Mouse (Mus musculus) MEL (cell line): ENCODE measurements around the gene Itgb2. TPM values are rescaled to one million over a fixed set of nuclear protein-coding genes. Genes with fewer than 3 reads are reported as not detected.
A peak's percentile ranks its signal among the peaks of the same experiment; 100 is the strongest.

ENCODE experiments used
- DNase-seq: peaks from one replicate; pipeline ENCODE4 v3.0.0; 2011; ENCODE audit warnings: low read depth, low spot score
- H3K27ac ChIP-seq: 2 replicates; pipeline ENCODE4 v1.5.1; 2012; ENCODE audit warnings: low read depth, mild to moderate bottlenecking, control low read depth, low read length, moderate library complexity; ENCODE audit not compliant: control insufficient read depth
- H3K27me3 ChIP-seq, 2 experiments: fragments of 150-350 bp in 1 of 2; sonication (generic) in 1 of 2; 2 replicates each; pipeline ENCODE4 v1.6.1; 2012; ENCODE audit warnings: low read length in 2 of 2, mild to moderate bottlenecking in 2 of 2, improper control_type of control experiment in 1 of 2, moderate library complexity in 1 of 2; ENCODE audit not compliant: insufficient read depth in 2 of 2, control insufficient read depth in 1 of 2
- H3K36me3 ChIP-seq, 2 experiments: 2 replicates each; pipeline ENCODE4 v1.6.1; 2012 to 2014; ENCODE audit warnings: low read length in 2 of 2, improper control_type of control experiment in 1 of 2, inconsistent platforms in 1 of 2, mild to moderate bottlenecking in 1 of 2; ENCODE audit not compliant: insufficient read depth in 2 of 2, control insufficient read depth in 1 of 2
- H3K4me1 ChIP-seq, 2 experiments: fragments of 150-350 bp in 1 of 2; sonication (generic) in 1 of 2; 2 replicates each; pipeline ENCODE4 v1.6.1; 2012; ENCODE audit warnings: low read length in 2 of 2, improper control_type of control experiment in 1 of 2, mild to moderate bottlenecking in 1 of 2; ENCODE audit not compliant: insufficient read depth in 2 of 2, control insufficient read depth in 1 of 2
- H3K4me3 ChIP-seq, 2 experiments: fragments of 150-350 bp in 1 of 2; sonication (generic) in 1 of 2; 2 replicates each; pipeline ENCODE4 v1.5.1; 2012; ENCODE audit warnings: low read depth in 2 of 2, low read length in 2 of 2, mild to moderate bottlenecking in 2 of 2, moderate library complexity in 2 of 2, control low read depth in 1 of 2, improper control_type of control experiment in 1 of 2; ENCODE audit not compliant: control insufficient read depth in 1 of 2, insufficient read depth in 1 of 2
- H3K79me2 ChIP-seq: 2 replicates; pipeline ENCODE4 v1.6.1; 2012; ENCODE audit warnings: mild to moderate bottlenecking, low read length, moderate library complexity; ENCODE audit not compliant: control insufficient read depth, poor library complexity, insufficient read depth
- H3K9ac ChIP-seq: 2 replicates; pipeline ENCODE4 v1.6.1; 2012; ENCODE audit warnings: low read depth, mild to moderate bottlenecking, control low read depth, low read length, moderate library complexity; ENCODE audit not compliant: control insufficient read depth, poor library complexity, severe bottlenecking
- H3K9me3 ChIP-seq: fragments of 150-350 bp; sonication (generic); replicated peaks from 2 replicates; pipeline ENCODE4 v1.6.1; 2012; ENCODE audit warnings: mild to moderate bottlenecking, low read length, improper control_type of control experiment, moderate library complexity; ENCODE audit not compliant: insufficient read depth
- BHLHE40 ChIP-seq: IDR thresholded peaks from 2 replicates; pipeline ENCODE4 v1.6.1; 2012; ENCODE audit warnings: low read depth, mild to moderate bottlenecking, inconsistent platforms, low read length, improper control_type of control experiment, borderline replicate concordance
- CHD1 ChIP-seq: IDR thresholded peaks from 2 replicates; pipeline ENCODE4 v1.6.1; 2012; ENCODE audit warnings: low read depth, mild to moderate bottlenecking, inconsistent platforms, low read length, improper control_type of control experiment
- CHD2 ChIP-seq: IDR thresholded peaks from 2 replicates; pipeline ENCODE4 v1.6.1; 2011; ENCODE audit warnings: low read length, improper control_type of control experiment
- CTCF ChIP-seq, 3 experiments: IDR thresholded peaks in 2 of 3; conservative IDR thresholded peaks in 1 of 3; 2 replicates each; pipeline ENCODE4 v1.5.1; 2011 to 2012; ENCODE audit warnings: low read length in 3 of 3, low read depth in 2 of 3, mild to moderate bottlenecking in 2 of 3, improper control_type of control experiment in 1 of 3, inconsistent platforms in 1 of 3, mixed read lengths in 1 of 3, moderate library complexity in 1 of 3; ENCODE audit not compliant: control insufficient read depth in 1 of 3, insufficient read depth in 1 of 3, poor library complexity in 1 of 3, severe bottlenecking in 1 of 3
- ELF1 ChIP-seq: IDR thresholded peaks from 2 replicates; pipeline ENCODE4 v1.6.1; 2014; ENCODE audit warnings: low read depth, mild to moderate bottlenecking, inconsistent platforms, low read length, improper control_type of control experiment, moderate library complexity
- EP300 ChIP-seq, 2 experiments: IDR thresholded peaks; 2 replicates each; pipeline ENCODE4 v1.6.1; 2011; ENCODE audit warnings: improper control_type of control experiment in 2 of 2, low read length in 2 of 2, low read depth in 1 of 2, mild to moderate bottlenecking in 1 of 2
- ETS1 ChIP-seq: IDR thresholded peaks from 2 replicates; pipeline ENCODE4 v1.6.1; 2012; ENCODE audit warnings: low read depth, mild to moderate bottlenecking, inconsistent platforms, low read length, improper control_type of control experiment, moderate library complexity
- GABPA ChIP-seq: IDR thresholded peaks from 2 replicates; pipeline ENCODE4 v1.6.1; 2012; ENCODE audit warnings: low read depth, mild to moderate bottlenecking, inconsistent platforms, low read length, improper control_type of control experiment, moderate library complexity
- HCFC1 ChIP-seq: IDR thresholded peaks from 2 replicates; pipeline ENCODE4 v1.6.1; 2012; ENCODE audit warnings: low read depth, mild to moderate bottlenecking, inconsistent platforms, low read length, improper control_type of control experiment, moderate library complexity
- KAT2A ChIP-seq: conservative IDR thresholded peaks from 2 replicates; pipeline ENCODE4 v1.6.1; 2012; ENCODE audit warnings: low read depth, low read length, improper control_type of control experiment, inconsistent platforms
- MAX ChIP-seq: IDR thresholded peaks from 2 replicates; pipeline ENCODE4 v1.6.1; 2011; ENCODE audit warnings: low read length, improper control_type of control experiment
- MAZ ChIP-seq: IDR thresholded peaks from 2 replicates; pipeline ENCODE4 v1.6.1; 2012; ENCODE audit warnings: low read depth, mild to moderate bottlenecking, inconsistent platforms, low read length, improper control_type of control experiment
- MEF2A ChIP-seq: IDR thresholded peaks from 2 replicates; pipeline ENCODE4 v1.6.1; 2014; ENCODE audit warnings: low read depth, mild to moderate bottlenecking, inconsistent platforms, low read length, improper control_type of control experiment; ENCODE audit not compliant: poor library complexity, insufficient replicate concordance, severe bottlenecking; ENCODE audit errors: extremely low read depth
- MXI1 ChIP-seq: IDR thresholded peaks from 2 replicates; pipeline ENCODE4 v1.6.1; 2011; ENCODE audit warnings: mild to moderate bottlenecking, low read depth, low read length, improper control_type of control experiment
- MYC ChIP-seq: IDR thresholded peaks from 2 replicates; pipeline ENCODE4 v1.6.1; 2011; ENCODE audit warnings: low read depth, mild to moderate bottlenecking, low read length, improper control_type of control experiment, moderate library complexity
- NELFE ChIP-seq: IDR thresholded peaks from 2 replicates; pipeline ENCODE4 v1.6.1; 2011; ENCODE audit warnings: low read depth, low read length, improper control_type of control experiment
- NRF1 ChIP-seq: IDR thresholded peaks from 2 replicates; pipeline ENCODE4 v1.6.1; 2014; ENCODE audit warnings: low read depth, mild to moderate bottlenecking, inconsistent platforms, low read length, improper control_type of control experiment, moderate library complexity; ENCODE audit not compliant: poor library complexity, insufficient read depth, severe bottlenecking
- POLR2A ChIP-seq, 2 experiments: IDR thresholded peaks; 2 replicates each; pipeline ENCODE4 v1.6.1; 2011 to 2012; ENCODE audit warnings: low read length in 2 of 2, mild to moderate bottlenecking in 2 of 2, control low read depth in 1 of 2, improper control_type of control experiment in 1 of 2, low read depth in 1 of 2, moderate library complexity in 1 of 2; ENCODE audit not compliant: control insufficient read depth in 1 of 2, insufficient read depth in 1 of 2, poor library complexity in 1 of 2
- POLR2AphosphoS2 ChIP-seq: IDR thresholded peaks from 2 replicates; pipeline ENCODE4 v1.6.1; 2011; ENCODE audit warnings: low read length, improper control_type of control experiment
- RAD21 ChIP-seq: IDR thresholded peaks from 2 replicates; pipeline ENCODE4 v1.6.1; 2011; ENCODE audit warnings: mild to moderate bottlenecking, low read depth, low read length, improper control_type of control experiment
- RCOR1 ChIP-seq: IDR thresholded peaks from 2 replicates; pipeline ENCODE4 v1.6.1; 2012; ENCODE audit warnings: low read depth, mild to moderate bottlenecking, inconsistent platforms, low read length, improper control_type of control experiment
- SIN3A ChIP-seq: IDR thresholded peaks from 2 replicates; pipeline ENCODE4 v1.6.1; 2012; ENCODE audit warnings: low read length, improper control_type of control experiment, inconsistent platforms
- SMC3 ChIP-seq: IDR thresholded peaks from 2 replicates; pipeline ENCODE4 v1.6.1; 2011; ENCODE audit warnings: low read depth, low read length, improper control_type of control experiment
- TBP ChIP-seq: IDR thresholded peaks from 2 replicates; pipeline ENCODE4 v1.8.0; 2011; ENCODE audit warnings: low read depth, low read length, improper control_type of control experiment
- TCF12 ChIP-seq: IDR thresholded peaks from 2 replicates; pipeline ENCODE4 v1.6.1; 2014; ENCODE audit warnings: low read depth, mild to moderate bottlenecking, inconsistent platforms, low read length, improper control_type of control experiment, moderate library complexity
- UBTF ChIP-seq: IDR thresholded peaks from 2 replicates; pipeline ENCODE4 v1.6.1; 2012; ENCODE audit warnings: low read depth, mild to moderate bottlenecking, inconsistent platforms, low read length, improper control_type of control experiment, moderate library complexity, borderline replicate concordance; ENCODE audit not compliant: insufficient read depth
- USF1 ChIP-seq: IDR thresholded peaks from 2 replicates; pipeline ENCODE4 v1.6.1; 2014; ENCODE audit warnings: low read depth, mild to moderate bottlenecking, inconsistent platforms, low read length, improper control_type of control experiment, moderate library complexity
- USF2 ChIP-seq, 2 experiments: IDR thresholded peaks; 2 replicates each; pipeline ENCODE4 v1.6.1; 2011 to 2012; ENCODE audit warnings: improper control_type of control experiment in 2 of 2, low read length in 2 of 2, borderline replicate concordance in 1 of 2, inconsistent platforms in 1 of 2, low read depth in 1 of 2, mild to moderate bottlenecking in 1 of 2; ENCODE audit not compliant: insufficient read depth in 1 of 2
- ZMIZ1 ChIP-seq: IDR thresholded peaks from 2 replicates; pipeline ENCODE4 v1.6.1; 2012; ENCODE audit warnings: low read depth, mild to moderate bottlenecking, inconsistent platforms, low read length, improper control_type of control experiment, moderate library complexity
- polyA plus RNA-seq, 2 experiments: library from polyadenylated mRNA; stranded (reverse) in 1 of 2; unstranded in 1 of 2; fragments of >175 nt in 1 of 2; fragments of >200 nt in 1 of 2; gene quantifications; 2 replicates each; pipeline versions ENCODE4 v1.2.1 to v1.2.4; 2012; ENCODE audit warnings: low replicate concordance in 2 of 2, low read depth in 1 of 2; ENCODE audit not compliant: insufficient read length in 2 of 2, insufficient read depth in 1 of 2, missing spikeins in 1 of 2
- total RNA-seq: library from RNA; depleted of rRNA; stranded (reverse); fragments of 300-350 nt; gene quantifications from 2 replicates; pipeline ENCODE4 v1.2.3, GENCODE M21; 2012; rRNA removed

Itgb2 gene
- total RNA-seq (36.7 and 36.9 TPM in 2 replicates), polyA plus RNA-seq (10 to 100 TPM in 1 of 2 experiments, not detected in 1; 45.8 TPM)

DNA sequence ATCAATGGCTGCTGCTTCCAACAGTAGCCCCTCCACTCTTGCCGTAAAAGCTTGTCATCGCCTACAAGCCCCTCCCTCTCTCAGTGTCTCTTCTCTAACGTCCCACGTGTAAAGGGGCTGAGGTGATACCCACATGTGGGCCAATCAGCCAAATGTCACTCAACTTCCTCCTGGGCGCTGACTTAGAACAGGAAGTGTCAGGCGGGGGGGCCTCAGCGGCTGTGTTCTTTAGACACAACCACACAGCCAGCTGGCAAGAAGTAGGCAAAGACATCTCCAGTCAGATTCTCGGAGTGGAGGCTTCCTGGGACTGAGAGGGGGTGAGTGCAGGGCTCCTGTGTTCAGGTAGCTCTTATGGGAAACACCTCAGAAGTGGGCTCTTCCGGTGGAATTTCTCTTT, at the start of gene Itgb2:
Gene Itgb2, plus strand, starts transcription at position 113 of the 400 bp plus-strand sequence.
- DNase-seq, result peak; percentile 93
- Histone ChIP-seq H3K4me3 (peak within 1 kb of the TSS; percentile 69 to 75), H3K4me1 (peaks cover 0 to 22% of the 10 kb centered on the region in 2 experiments; a peak in 3 of 4 replicates), H3K36me3 (peaks cover 0 to 17% of the 10 kb centered on the region in 2 experiments; a peak in 2 of 4 replicates), H3K9ac (peak within 1 kb of the TSS; percentile 78), H3K9me3 (no peaks in the 10 kb centered on the region), H3K27me3 (no peaks in the 10 kb centered on the region), H3K27ac (peak within 1 kb of the TSS; percentile 84), H3K79me2 (peaks cover 9% of the 10 kb centered on the region)
- peak; percentile 97 for TF ChIP-seq MYC
- TF ChIP-seq RAD21, result no peak
- TF ChIP-seq POLR2AphosphoS2, result no peak
- TF ChIP-seq ELF1, result peak; percentile 88
- no peak for TF ChIP-seq CHD2
- no peak for TF ChIP-seq SMC3
- peak; percentile 55 for TF ChIP-seq NELFE
- TF ChIP-seq MAX, result peak; percentile 95
- peak; percentile 34; the same call in 1 of the 2 replicates for TF ChIP-seq TCF12
- peak; percentile 91 for TF ChIP-seq ETS1
- TF ChIP-seq EP300 (IDR thresholded peaks at IDR 0.05; ENCODE audit: low read depth in 1 of 2, low read length in 2 of 2), result peak in 1 of 2 experiments; percentile 64; a peak in 2 of 4 replicates
- TF ChIP-seq USF1, result peak; percentile 56
- TF ChIP-seq MXI1, result peak; percentile 99
- TF ChIP-seq TBP, result 0 out of 2 replicates have a peak, but pooled peaks have one; percentile 62
- peak; percentile 97 for TF ChIP-seq SIN3A
- no peak for TF ChIP-seq RCOR1
- peak; percentile 60; the same call in 1 of the 2 replicates for TF ChIP-seq HCFC1
- TF ChIP-seq POLR2A (IDR thresholded peaks at IDR 0.05; ENCODE audit: control insufficient read depth in 1 of 2, insufficient read depth in 1 of 2, low read depth in 1 of 2, low read length in 2 of 2, poor library complexity in 1 of 2), result peak in 1 of 2 experiments; percentile 75; a peak in 2 of 4 replicates
- TF ChIP-seq MAZ, result peak; percentile 73; the same call in 1 of the 2 replicates

DNA sequence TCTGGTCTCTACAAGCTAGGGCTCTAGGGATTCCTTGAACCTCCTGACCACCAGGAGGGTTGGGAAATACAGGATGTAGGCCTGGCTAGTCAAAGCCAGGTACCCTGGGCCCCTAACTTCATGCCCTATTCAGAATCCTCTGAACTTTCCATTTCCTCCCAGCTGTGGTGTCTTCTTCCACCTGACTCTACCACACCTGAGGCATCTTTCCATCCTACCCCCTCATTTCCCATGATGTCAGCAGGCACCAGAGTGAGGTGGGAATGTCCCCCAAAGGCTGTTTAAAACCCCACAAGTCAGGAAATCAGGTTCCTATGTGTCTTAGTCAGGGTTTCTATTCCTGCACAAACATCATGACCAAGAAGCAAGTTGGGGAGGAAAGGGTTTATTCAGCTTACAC, 48.2 kb upstream of the Itgb2 start:
- no peak overlapping the region for H3K27ac ChIP-seq
- no peak overlapping the region for H3K4me3 ChIP-seq
- H3K27me3 ChIP-seq, result no peaks in the 10 kb centered on the region
- no peaks in the 10 kb centered on the region for H3K9me3 ChIP-seq
- H3K4me1 ChIP-seq, result peaks cover 8 to 18% of the 10 kb centered on the region in 2 experiments
- no peak overlapping the region for H3K9ac ChIP-seq
- no peaks in the 10 kb centered on the region for H3K79me2 ChIP-seq
- DNase-seq, result no peak
- peaks cover 0 to 13% of the 10 kb centered on the region in 2 experiments; a peak in 3 of 4 replicates for H3K36me3 ChIP-seq
- TF ChIP-seq KAT2A (no peak), GABPA (no peak), CTCF (IDR thresholded peaks at IDR 0.05 in 2 of 3, conservative IDR thresholded peaks at IDR 0.05 in 1 of 3; ENCODE audit: control insufficient read depth in 1 of 3, insufficient read depth in 1 of 3, low read depth in 2 of 3, low read length in 3 of 3, poor library complexity in 1 of 3, severe bottlenecking in 1 of 3) (no peak), SIN3A (no peak), USF2 (IDR thresholded peaks at IDR 0.05; ENCODE audit: borderline replicate concordance in 1 of 2, insufficient read depth in 1 of 2, low read depth in 1 of 2, low read length in 2 of 2) (no peak), MEF2A (no peak), MAX (no peak), TBP (no peak), BHLHE40 (no peak), UBTF (no peak), TCF12 (no peak), MYC (no peak), CHD2 (no peak), HCFC1 (no peak), NRF1 (no peak), ZMIZ1 (no peak), CHD1 (no peak)
